Mouse (Mus musculus): ENCODE measurements around the gene Fgf5.

Fgf5 gene

GRCm38 (mm10) chr5:98253838-98254821, at the start of gene Fgf5:
Fgf5 (plus strand) TSS chr5:98254184.
- DNase-seq = no peak

GRCm38 (mm10) chr5:98212501-98212900, 41.5 kb upstream of the Fgf5 start:
- no peak for DNase-seq

- DNase-seq = no peak
These were observed 32.0 kb upstream of the Fgf5 start for GRCm38 (mm10) chr5:98221956-98222355.

GRCm38 (mm10) chr5:98226710-98227109, 27.3 kb upstream of the Fgf5 start:
- no peak for DNase-seq

- DNase-seq = no peak
These were observed 24.5 kb upstream of the Fgf5 start for GRCm38 (mm10) chr5:98229456-98229855.

GRCm38 (mm10) chr5:98238466-98238865, 15.5 kb upstream of the Fgf5 start:
- DNase-seq = no peak

- DNase-seq = no peak
These were observed 12.6 kb upstream of the Fgf5 start for GRCm38 (mm10) chr5:98241322-98241829.

GRCm38 (mm10) chr5:98245303-98245702, 8.7 kb upstream of the Fgf5 start:
- DNase-seq = no peak

- DNase-seq = no peak
These were observed 8.0 kb upstream of the Fgf5 start for GRCm38 (mm10) chr5:98245976-98246375.

DNA sequence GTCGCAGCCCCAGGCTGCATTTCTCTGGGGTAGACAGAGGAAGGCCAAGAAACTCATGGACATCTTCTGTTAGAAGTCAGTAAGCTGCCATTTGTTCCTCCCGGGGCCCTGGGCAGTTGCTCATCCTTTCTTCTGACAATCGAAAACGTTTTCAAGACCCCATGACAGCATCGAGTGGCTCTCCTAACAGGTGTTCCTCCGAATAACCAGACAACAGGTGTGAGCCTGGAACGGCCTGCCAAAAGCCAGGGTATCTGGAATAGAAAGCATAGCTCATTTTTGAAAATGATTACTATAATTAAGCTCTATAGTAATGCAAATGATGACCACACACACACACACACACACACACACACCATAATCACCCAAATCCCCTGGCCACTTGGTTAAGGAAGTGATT, 7.2 kb upstream of the Fgf5 start:
- DNase-seq = no peak

GRCm38 (mm10) chr5:98247516-98247915, 6.5 kb upstream of the Fgf5 start:
- no peak for DNase-seq

DNA sequence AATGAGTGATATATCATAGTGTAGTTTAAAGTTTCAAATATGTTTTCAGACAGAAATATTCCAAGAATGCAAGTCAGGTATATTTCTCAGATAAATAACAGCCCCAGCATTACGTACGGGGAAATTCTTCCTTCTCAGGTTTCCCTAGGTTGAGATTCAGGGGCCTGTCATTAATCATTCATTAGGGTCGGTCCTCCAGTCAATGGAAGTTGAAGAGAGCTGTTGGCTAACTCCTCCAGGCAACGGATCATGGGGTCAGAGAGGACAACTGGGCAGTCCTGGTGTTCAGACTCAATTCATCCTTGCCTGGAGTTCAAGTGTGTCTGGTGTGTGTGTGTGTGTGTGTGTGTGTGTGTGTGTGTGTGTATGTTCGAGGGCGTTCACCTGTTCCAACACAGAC, 837 bp upstream of the Fgf5 start:
- no peak for DNase-seq

DNA sequence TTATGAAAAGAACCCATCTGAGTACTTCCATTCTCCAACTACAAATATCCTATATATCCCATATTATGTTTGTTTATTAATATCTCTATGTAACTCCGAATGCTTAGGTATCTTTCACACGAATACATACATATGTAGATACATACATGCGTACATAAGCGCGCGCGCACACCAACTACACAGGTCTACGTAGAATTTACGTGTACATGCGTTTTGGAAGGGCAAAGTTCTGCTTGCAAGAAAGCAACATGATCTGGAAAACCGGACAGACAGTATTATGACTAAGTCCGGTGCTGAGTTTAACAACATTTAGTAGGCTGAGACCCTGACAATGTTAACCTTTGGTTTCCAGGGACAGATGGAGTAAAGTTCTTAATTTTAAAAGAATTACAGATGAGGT, 1.2 kb downstream of the Fgf5 start:
- DNase-seq = no peak

DNA sequence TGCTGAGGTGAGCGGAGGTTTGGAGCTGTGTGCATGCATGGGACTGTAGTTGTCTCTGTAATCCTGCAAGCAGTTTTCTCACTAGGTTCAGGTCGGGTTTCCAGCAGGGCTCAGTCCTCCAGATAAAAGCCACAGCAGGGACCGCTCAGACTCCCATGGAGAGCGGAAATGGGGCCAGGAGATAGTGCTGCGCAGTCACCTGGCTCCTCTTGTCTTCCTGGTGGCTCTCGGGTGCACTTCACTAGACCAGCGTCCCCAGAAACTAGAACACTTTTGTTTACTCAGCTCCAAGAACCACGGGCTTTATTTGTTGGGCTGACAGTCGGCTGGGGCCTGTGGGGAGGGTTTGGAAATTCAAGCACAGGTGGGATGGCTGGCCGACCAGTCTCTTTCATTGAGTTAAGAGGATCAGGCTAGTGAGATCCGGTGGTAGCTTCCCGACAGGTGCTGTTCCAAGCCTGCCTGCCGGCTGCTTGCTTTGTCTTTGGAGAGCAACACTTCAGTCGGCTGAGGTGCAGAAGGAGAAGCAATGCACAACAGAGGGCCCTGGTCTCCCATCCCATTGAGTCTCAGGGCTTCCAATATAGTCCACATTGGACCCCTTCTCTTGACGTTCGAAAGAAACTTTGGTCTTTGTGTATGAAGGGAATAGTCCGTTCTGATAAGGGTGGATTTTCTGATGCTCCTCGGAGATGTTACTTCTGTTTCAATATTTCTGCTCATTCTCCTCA, 1.9 kb downstream of the Fgf5 start:
- DNase-seq = no peak

DNA sequence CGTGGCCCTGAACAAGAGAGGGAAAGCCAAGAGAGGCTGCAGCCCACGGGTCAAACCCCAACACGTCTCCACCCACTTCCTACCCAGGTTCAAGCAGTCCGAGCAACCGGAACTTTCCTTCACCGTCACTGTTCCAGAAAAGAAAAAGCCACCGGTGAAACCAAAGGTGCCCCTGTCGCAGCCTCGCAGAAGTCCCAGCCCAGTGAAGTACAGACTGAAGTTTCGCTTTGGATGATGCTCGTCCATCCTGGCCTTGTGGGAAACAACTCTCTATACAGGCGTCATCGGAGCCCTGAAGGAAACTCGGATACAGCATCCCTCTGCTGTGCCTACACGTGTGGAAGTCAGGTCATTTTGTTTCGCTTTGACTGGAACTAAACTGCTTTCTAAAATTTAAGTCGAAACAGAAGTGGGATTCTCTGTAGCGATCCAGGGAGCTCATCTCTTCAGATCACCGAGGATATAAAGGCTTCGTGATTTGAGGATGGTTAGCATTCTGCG, 21.4 kb downstream of the Fgf5 start:
- no peak for DNase-seq

GRCm38 (mm10) chr5:98281993-98282392, 28.0 kb downstream of the Fgf5 start:
- DNase-seq = no peak

DNA sequence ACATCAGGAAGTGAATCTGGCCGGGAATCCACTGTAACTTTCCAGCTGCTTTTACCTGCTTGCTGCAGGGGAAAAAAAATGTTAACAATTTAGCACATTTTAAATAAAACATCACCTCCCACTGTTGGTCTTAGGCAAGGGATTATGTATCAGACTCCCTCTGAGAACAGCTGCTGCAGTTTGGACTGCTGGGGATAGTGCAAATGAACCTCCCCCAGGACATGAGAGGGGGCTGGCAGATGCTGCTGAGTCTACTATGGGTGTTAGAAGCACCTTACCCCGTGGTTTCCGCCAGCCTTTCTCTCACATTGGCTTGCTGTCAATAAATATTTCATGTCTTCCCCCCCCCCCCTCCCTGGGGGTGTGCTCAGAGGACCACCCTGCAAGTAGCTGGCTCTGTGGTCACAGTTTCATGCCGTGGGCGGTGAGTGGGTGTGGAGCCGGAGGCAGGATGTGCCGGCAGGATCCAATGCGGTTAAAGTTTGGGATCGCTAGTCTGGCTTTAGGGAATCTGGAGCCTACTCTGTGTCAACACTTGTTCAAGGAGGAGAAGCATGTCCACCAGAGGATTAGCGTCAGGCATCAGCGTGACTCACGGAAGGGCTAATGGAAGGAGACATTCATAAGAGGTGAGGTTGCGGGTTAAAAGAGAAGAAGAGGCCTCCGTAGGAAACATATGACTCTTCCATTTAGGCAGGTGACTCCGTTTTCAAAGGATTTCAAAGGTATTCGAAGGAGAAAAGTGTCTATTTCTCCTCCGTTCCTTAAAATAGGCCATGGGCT, 29.9 kb downstream of the Fgf5 start:
- DNase-seq = no peak

- no peak for DNase-seq
These were observed 36.7 kb downstream of the Fgf5 start for GRCm38 (mm10) chr5:98290642-98291041.

DNA sequence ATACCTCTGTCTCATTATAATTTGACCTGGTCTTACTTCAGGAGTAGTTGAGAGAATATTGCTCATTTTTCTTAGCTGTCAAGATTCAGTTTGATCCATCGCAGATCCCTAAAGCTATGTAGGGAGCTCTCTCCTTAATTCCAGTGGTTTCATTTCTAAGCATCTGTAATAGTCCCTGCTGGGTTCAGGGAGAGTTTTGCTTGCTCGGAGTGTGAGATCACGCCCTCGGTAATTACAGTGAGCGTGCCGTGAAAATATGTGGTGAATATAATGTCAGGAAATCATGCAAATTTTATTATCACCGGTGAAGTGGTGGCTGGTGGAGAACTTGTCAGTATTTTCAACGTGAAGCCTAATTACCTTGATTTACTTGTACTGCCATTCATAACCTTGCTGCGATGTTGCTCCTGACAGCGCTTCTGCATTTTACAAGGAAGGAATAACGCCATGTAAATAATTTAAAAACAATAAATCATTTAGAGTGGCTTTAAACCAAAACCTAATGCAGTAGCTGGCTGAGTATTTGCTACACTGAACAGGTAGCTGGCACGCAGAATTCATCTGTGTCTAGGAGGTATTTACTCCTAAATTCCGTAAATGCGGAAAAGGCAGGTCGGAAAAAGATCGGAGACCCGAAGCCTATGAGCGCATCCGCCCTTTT, 38.5 kb downstream of the Fgf5 start:
- no peak for DNase-seq

- DNase-seq = no peak
These were observed 39.2 kb downstream of the Fgf5 start for GRCm38 (mm10) chr5:98293049-98293715.

GRCm38 (mm10) chr5:98300079-98300478, 46.1 kb downstream of the Fgf5 start:
- no peak for DNase-seq

DNA sequence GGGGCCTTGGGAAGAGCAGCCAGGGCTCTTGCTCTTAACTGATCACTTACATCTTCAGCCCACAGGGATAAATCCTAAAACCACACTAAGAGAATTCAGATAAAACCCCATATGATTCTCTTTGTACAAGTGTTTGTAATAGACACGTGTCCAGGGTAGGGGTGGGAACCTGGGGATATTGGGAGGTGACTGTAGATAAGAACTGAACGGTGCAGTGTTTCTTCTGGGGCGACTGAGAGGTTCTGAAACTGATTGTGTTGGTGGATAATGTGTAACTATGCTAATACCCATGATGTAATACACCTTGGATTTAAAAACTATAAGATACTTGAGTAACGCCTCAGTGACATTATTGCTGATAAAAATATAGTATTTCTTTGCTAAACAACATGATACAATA, 51.7 kb downstream of the Fgf5 start:
- no peak for DNase-seq
